Mouse (Mus musculus) midbrain, embryonic 16.5 days (tissue): ENCODE data around the gene Pkp3. TPM values are rescaled to one million over a fixed set of nuclear protein-coding genes. Genes with fewer than 3 reads are reported as not detected.

Experiments
- ATAC-seq: fragments of 200-750 bp; cut with Nextera tagmentation; 2 replicates; pipeline ENCODE4 v1.8.0; 2017; ENCODE audit warnings: moderate TSS enrichment
- H3K27ac ChIP-seq: fragments of 300-500 bp; sonication (generic); 2 replicates; pipeline ENCODE4 v1.5.1; 2014; ENCODE audit warnings: mild to moderate bottlenecking, low read length, mixed read lengths
- H3K27me3 ChIP-seq: fragments of 300-500 bp; sonication (generic); 2 replicates; pipeline ENCODE4 v1.6.1; 2014; ENCODE audit warnings: low read depth, low read length, mixed read lengths; ENCODE audit not compliant: control insufficient read depth, insufficient read depth
- H3K36me3 ChIP-seq: fragments of 300-500 bp; sonication (generic); 2 replicates; pipeline ENCODE4 v1.6.1; 2014; ENCODE audit warnings: mild to moderate bottlenecking, low read length, moderate library complexity, mixed read lengths; ENCODE audit not compliant: control insufficient read depth, insufficient read depth
- H3K4me1 ChIP-seq: fragments of 300-500 bp; sonication (generic); 2 replicates; pipeline ENCODE4 v1.6.1; 2014; ENCODE audit warnings: mild to moderate bottlenecking, low read length, mixed read lengths; ENCODE audit not compliant: control insufficient read depth, insufficient read depth
- H3K4me2 ChIP-seq: fragments of 300-500 bp; sonication (generic); 2 replicates; pipeline ENCODE4 v1.6.1; 2014; ENCODE audit warnings: mild to moderate bottlenecking, low read length, mixed read lengths
- H3K4me3 ChIP-seq: fragments of 300-500 bp; sonication (generic); 2 replicates; pipeline ENCODE4 v1.5.1; 2014; ENCODE audit warnings: low read depth, mild to moderate bottlenecking, low read length, moderate library complexity, mixed read lengths
- H3K9ac ChIP-seq: fragments of 300-500 bp; sonication (generic); 2 replicates; pipeline ENCODE4 v1.6.1; 2014; ENCODE audit warnings: low read depth, low read length, mixed read lengths
- H3K9me3 ChIP-seq: fragments of 300-500 bp; sonication (generic); replicated peaks from 2 replicates; pipeline ENCODE4 v1.6.1; 2014; ENCODE audit warnings: mild to moderate bottlenecking, low read length, mixed read lengths; ENCODE audit not compliant: control insufficient read depth, poor library complexity, severe bottlenecking
- WGBS: fragments of 180-500 bp; shearing (Covaris S2); extraction: QIAGEN DNeasy Blood & Tissue Kit; methylation state at CpG from one replicate; pipeline ENCODE4 v1.1.7; 2014; 5-methylcytosine and 5-hydroxymethylcytosine counted together
- polyA plus RNA-seq: library from polyadenylated mRNA; unstranded; fragments of >200 nt; fragmentation: Nextera tagmentation; extraction: Ambion mirVana; gene quantifications from 2 replicates; pipeline ENCODE4 v1.2.1, GENCODE M21; 2015

Pkp3 gene
- polyA plus RNA-seq, 1 experiment from 2014 or later = 0.06 TPM

DNA sequence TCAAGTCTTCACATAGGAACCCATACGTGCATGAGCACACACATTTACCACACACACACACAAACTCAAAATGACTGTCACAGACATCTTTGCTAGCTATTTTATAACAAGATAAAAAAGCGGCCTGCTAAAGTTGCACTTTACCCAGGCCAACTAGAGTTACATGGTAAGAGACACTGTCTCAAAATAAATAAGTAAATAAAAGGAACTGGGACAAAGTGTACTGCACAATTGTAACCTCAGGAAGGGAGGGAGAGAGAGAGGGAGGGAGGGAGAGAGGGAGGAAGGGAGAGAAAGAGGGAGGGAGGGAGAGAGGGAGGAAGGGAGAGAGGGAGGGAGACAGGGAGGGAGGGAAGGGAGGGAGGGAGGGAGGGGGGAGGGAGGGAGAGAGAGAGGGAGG lies 25.6 kb upstream of the Pkp3 start:
- Histone ChIP-seq H3K9me3 (no peaks in the 10 kb centered on the region), H3K4me3 (no peak overlapping the region), H3K4me1 (peaks cover 5% of the 10 kb centered on the region), H3K4me2 (no peak overlapping the region), H3K9ac (no peak overlapping the region), H3K36me3 (no peaks in the 10 kb centered on the region), H3K27ac (no peak overlapping the region), H3K27me3 (no peaks in the 10 kb centered on the region)
- 89% methylated on average over 2 of the region's 2 CpGs for WGBS
- no peak for ATAC-seq

DNA sequence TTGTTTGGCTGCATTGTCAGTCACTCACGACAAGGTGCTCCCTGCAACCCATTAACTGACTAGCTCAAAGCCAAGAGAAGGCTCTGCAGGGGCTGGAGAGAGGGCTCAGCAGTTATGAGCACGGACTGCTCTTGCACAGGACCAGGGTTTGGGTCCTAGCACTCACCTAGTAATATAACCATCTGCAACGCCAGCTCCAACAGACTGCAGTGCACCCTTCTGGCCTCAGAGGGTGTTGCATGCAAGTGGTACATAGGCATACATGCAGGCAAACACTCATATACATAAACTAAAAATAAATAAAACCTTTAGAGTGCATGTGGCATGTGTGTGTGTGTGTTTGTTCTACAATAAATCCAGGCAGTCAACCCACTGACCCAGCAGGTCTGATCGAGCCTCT lies 22.2 kb upstream of the Pkp3 start:
- Histone ChIP-seq H3K27me3 (no peaks in the 10 kb centered on the region), H3K9ac (no peak overlapping the region), H3K4me1 (peaks cover 7% of the 10 kb centered on the region), H3K4me3 (no peak overlapping the region), H3K36me3 (no peaks in the 10 kb centered on the region), H3K27ac (no peak overlapping the region), H3K4me2 (no peak overlapping the region), H3K9me3 (no peaks in the 10 kb centered on the region)
- 87% methylated on average over 4 of the region's 4 CpGs for WGBS
- ATAC-seq = no peak

DNA sequence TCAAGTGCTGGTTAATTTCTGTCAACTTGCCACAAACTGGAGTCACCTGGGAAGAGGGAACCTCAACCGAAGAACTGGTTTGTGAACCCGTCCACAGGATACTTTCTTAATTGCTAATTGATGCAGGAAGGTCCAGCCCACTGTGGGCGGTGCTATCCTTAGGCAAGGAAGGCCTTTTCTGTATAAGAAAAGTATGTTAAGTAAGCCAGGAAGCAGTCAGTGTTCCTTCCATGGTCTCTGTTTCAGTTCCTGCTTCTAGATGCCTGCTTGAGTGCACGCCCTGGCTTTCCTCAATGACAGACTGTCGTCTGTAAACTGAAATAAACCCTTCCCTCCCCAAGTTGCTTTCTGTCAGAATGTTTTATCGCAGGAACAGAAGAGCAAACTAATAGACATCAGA lies 21.0 kb upstream of the Pkp3 start:
- WGBS = 93% methylated on average over 6 of the region's 6 CpGs
- H3K36me3 ChIP-seq = no peaks in the 10 kb centered on the region
- no peaks in the 10 kb centered on the region for H3K9me3 ChIP-seq
- peaks cover 9% of the 10 kb centered on the region for H3K4me1 ChIP-seq
- no peak overlapping the region for H3K27ac ChIP-seq
- H3K4me2 ChIP-seq = no peak overlapping the region
- no peak overlapping the region for H3K9ac ChIP-seq
- ATAC-seq = no peak
- H3K4me3 ChIP-seq = no peak overlapping the region
- no peaks in the 10 kb centered on the region for H3K27me3 ChIP-seq

DNA sequence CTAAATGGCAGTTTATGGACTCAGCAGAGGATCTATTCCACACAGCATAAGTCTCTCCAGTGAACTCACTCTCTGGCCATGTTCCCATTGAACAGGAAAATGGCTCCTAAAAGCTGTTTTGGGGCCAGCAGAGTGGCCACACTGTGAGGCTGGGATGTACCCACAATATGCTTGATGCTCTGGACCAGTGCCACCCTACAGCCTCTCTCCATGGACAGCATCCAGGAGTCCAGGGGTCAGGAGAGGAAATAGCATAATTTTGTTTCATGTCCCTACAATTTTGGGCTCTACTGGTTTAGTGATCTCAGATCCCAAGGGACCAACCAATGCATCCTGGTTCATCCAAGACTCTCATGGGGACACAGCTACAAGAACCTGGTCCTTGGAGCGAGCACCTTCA lies 20.5 kb upstream of the Pkp3 start:
- WGBS = 89% methylated on average over 1 of the region's 1 CpGs
- no peak overlapping the region for H3K4me2 ChIP-seq
- no peak overlapping the region for H3K4me3 ChIP-seq
- H3K36me3 ChIP-seq = no peaks in the 10 kb centered on the region
- ATAC-seq = no peak
- H3K27ac ChIP-seq = no peak overlapping the region
- H3K9me3 ChIP-seq = no peaks in the 10 kb centered on the region
- no peak overlapping the region for H3K9ac ChIP-seq
- peaks cover 15% of the 10 kb centered on the region for H3K4me1 ChIP-seq
- H3K27me3 ChIP-seq = no peaks in the 10 kb centered on the region

DNA sequence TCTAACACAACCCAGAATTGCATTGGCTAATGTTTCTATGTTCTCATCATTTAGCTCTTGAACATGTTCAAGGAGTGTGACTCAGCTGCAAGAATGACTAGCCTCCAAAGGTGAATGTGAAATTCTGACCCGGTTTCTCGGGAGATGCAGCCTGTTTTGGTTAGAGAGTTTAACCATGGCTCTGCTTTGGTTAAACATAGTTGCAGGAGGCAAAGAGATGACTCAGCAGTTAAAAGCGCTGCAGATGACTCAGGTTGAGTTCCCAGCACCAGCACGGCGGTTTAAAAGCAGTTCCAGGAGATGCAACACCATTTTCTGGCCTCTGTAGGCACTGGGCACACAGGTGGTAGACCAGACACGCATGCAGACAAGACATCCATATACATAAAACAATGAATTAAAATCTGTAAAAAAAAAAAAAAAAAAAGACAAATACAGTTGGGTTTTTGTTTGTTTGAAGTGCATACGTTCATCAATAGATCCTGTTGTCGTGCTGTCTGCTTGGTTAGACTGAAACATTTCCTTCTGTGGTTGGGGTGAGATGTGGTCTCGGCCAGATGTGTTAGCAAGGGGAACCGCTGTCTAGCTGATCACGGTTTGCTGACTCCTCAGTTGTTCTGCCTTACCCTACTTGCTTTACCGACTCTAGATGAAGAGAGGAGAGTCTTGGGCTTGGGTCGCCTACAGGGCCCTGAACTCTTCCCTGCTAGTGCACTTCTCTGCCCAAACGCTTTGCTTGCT lies 19.2 kb upstream of the Pkp3 start:
- no peaks in the 10 kb centered on the region for H3K27me3 ChIP-seq
- no peaks in the 10 kb centered on the region for H3K9me3 ChIP-seq
- ATAC-seq = no peak
- no peak overlapping the region for H3K4me2 ChIP-seq
- no peak overlapping the region for H3K4me3 ChIP-seq
- H3K27ac ChIP-seq = no peak overlapping the region
- H3K36me3 ChIP-seq = peaks cover under 1% of the 10 kb centered on the region
- H3K4me1 ChIP-seq = peaks cover 21% of the 10 kb centered on the region
- H3K9ac ChIP-seq = no peak overlapping the region
- WGBS = 94% methylated on average over 14 of the region's 14 CpGs

DNA sequence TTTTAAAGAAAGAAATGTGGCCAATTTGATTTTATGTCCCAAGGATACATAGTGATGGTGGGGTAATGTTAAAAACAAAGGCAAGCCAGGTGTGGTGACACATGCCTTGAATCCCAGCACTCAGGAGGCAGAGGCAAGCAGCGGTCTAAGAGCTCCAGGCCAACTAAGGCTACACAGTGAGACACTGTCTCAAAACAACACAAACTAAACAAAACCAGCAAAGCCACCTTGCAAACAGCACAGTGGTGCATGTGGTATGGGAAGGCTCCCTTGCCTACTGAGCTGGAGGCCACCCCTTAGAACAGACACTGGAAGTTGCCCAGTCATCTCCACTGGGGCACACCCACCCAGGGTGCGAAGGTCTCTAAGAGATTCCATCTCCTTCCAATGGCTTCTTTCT lies 18.1 kb upstream of the Pkp3 start:
- Histone ChIP-seq H3K4me2 (peak overlapping the region; percentile 61), H3K9ac (peak overlapping the region; percentile 100), H3K36me3 (peaks cover 12% of the 10 kb centered on the region), H3K27me3 (no peaks in the 10 kb centered on the region), H3K4me1 (peaks cover 21% of the 10 kb centered on the region), H3K9me3 (no peaks in the 10 kb centered on the region), H3K27ac (peak overlapping the region; percentile 94), H3K4me3 (peak overlapping the region; percentile 82)
- ATAC-seq = no peak
- WGBS = 57% methylated on average over 2 of the region's 2 CpGs

DNA sequence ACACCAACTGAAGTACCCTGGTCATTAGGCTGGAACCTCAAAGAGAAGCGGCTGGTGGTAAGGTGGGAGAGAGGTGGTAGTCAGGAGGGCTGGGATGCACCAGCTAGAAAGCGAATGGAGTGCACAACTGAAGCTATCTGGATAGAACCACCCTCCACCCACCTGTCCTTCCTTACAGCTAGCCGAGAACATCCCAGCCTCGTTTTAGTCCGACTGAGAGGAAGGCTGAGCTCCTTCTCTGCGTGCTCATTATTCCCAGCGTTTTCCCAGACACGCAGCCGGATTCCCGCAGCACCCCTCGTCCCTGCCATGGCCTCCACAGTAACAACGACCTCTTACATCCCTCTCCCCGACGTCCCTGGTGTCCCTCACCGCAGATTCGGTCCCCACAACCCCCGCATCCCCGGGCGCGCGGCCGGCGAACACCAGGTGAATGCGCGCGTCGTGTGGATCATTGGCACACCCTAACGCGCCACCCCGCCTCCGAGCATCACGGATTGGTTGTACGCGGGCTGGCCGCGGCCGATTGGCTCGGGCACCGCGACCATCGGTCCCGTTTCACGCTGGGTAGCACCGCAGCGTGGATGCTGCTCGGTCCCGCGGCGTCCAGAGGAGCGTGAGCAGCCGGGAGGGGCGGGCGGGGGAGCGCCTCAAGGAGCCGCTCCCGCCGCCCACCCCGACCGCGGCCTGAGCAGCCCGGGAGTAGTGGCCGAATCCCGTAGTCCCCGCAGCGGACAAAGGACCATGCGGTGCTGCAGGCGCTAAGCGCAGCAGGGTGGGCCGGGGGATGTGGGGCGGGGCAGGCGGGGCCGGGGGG lies 17.4 kb upstream of the Pkp3 start, which contains the start of gene B4galnt4:
Gene B4galnt4, plus strand, starts transcription at position 679 of the 817 bp plus-strand sequence.
- Histone ChIP-seq H3K27ac (peak within 1 kb of the TSS; percentile 94), H3K4me1 (peaks cover 21% of the 10 kb centered on the region), H3K9me3 (no peaks in the 10 kb centered on the region), H3K36me3 (peaks cover 18% of the 10 kb centered on the region), H3K4me3 (peak within 1 kb of the TSS; percentile 82), H3K9ac (peak within 1 kb of the TSS; percentile 100), H3K4me2 (peak within 1 kb of the TSS; percentile 61), H3K27me3 (no peaks in the 10 kb centered on the region)
- WGBS = 0% methylated on average over 70 of the region's 72 CpGs
- ATAC-seq = peak; percentile 99

DNA sequence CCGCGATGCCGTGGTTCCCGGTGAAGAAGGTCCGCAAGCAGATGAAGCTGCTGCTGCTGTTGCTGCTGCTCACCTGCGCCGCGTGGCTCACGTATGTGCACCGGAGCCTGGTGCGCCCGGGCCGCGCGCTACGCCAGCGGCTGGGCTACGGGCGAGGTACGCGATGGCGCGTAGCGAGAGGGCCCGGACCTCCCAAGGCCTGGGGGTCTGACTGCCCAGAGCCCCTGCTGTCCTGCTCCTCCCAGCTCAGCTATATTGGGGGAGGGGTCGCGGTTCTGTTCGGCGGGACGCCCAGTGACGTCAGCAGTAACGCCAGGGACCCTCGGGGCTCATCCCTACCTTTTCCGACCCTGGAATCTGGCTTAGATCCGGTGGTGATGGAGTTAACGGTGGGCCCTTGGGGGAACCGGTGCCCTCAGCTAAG lies 16.7 kb upstream of the Pkp3 start:
- WGBS = under 1% methylated on average over 37 of the region's 37 CpGs
- Histone ChIP-seq H3K27me3 (no peaks in the 10 kb centered on the region), H3K27ac (peak overlapping the region; percentile 94), H3K4me3 (peak overlapping the region; percentile 82), H3K36me3 (peaks cover 24% of the 10 kb centered on the region), H3K9ac (peak overlapping the region; percentile 100), H3K9me3 (no peaks in the 10 kb centered on the region), H3K4me1 (peaks cover 21% of the 10 kb centered on the region), H3K4me2 (peak overlapping the region; percentile 61)
- ATAC-seq = peak; percentile 62

DNA sequence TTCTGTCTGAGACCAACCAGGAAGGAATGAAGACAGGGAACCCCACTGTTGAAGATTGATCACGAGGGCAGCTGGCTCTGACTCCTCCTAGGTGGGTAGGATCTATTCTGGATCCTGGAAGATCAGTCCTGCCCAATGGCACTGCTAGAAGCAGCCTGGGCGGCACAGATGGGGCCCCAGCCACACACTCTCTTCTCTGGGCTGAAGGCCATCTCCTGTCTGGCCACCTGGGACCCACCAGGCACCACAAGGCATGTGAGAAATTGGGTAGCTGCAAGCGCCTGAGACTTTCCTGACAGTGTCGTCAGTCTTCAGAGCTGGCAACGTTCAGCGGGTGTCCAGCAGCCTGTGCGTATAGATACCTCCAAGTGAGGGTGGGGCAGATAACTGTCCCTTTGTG lies 15.5 kb upstream of the Pkp3 start:
- 87% methylated on average over 7 of the region's 7 CpGs for WGBS
- Histone ChIP-seq H3K9ac (peak overlapping the region; percentile 100), H3K36me3 (peaks cover 32% of the 10 kb centered on the region), H3K9me3 (no peaks in the 10 kb centered on the region), H3K27me3 (no peaks in the 10 kb centered on the region), H3K4me2 (peak overlapping the region; percentile 61), H3K4me3 (no peak overlapping the region; the same call in 1 of the 2 replicates), H3K4me1 (peaks cover 21% of the 10 kb centered on the region), H3K27ac (no peak overlapping the region)
- ATAC-seq = no peak
